Mouse (Mus musculus) frontal cortex, postnatal 25 days (tissue): ENCODE results near the gene Col4a3.

Experiments used
- DNase-seq, 2 experiments: peaks; one replicate each; pipeline ENCODE4 v3.0.0; 2022; ENCODE audit warnings: low spot score in 2 of 2

Gene Col4a3

GRCm38 (mm10) chr1:82771022-82771586 is 184.4 kb downstream of the Col4a3 start, which contains the start of gene Gm47791:
Gene Gm47791, minus strand, starts transcription at chr1:82771243.
- no peak for DNase-seq
